Mouse (Mus musculus) left cerebral cortex, postnatal 14 days (tissue): ENCODE results near the gene AU015836. TPM values are rescaled to one million over a fixed set of nuclear protein-coding genes. Genes with fewer than 3 reads are reported as not detected.
"Not testable (repeated sequence)": the region's sequence is repeated elsewhere in the genome, so short reads cannot be mapped to it uniquely, and the experiment has no call there.

Experiments
- DNase-seq, 2 experiments: peaks; one replicate each; pipeline ENCODE4 v3.0.0; 2021 to 2022; ENCODE audit warnings: low spot score in 2 of 2, mixed read lengths in 1 of 2
- intact Hi-C: fragments of 180-260 bp; cut with DNase I; formaldehyde crosslinking; loops from one replicate; pipeline ENCODE4 v1.15.1; 2025
- long read RNA-seq, 2 experiments: library from polyadenylated mRNA; stranded (forward); transcript quantifications; one replicate each; pipeline ENCODE4 v2.0.0; 2021
- total RNA-seq, 2 experiments: library from RNA; stranded (reverse); gene quantifications; 2 replicates each; pipeline ENCODE4 v1.2.3; 2021

Gene AU015836
- total RNA-seq = not detected
- long read RNA-seq, experiment 1 = 0 reads
- long read RNA-seq, experiment 2 = 0 reads

GRCm38 (mm10) chrX:93968444-93968843, at the start of gene AU015836:
Gene AU015836, plus strand, starts transcription at chrX:93968659.
- no peak for DNase-seq
- intact Hi-C loops = no loop called here

GRCm38 (mm10) chrX:93919017-93919416, 49.4 kb upstream of the AU015836 start:
- intact Hi-C loops = no loop called here
- DNase-seq = no peak

- DNase-seq = no peak
- intact Hi-C loops = no loop called here
These were observed 40.1 kb upstream of the AU015836 start for GRCm38 (mm10) chrX:93928379-93928778.

- intact Hi-C loops = no loop called here
- DNase-seq = no peak
These were observed 39.7 kb upstream of the AU015836 start for GRCm38 (mm10) chrX:93928794-93929193.

- intact Hi-C loops = no loop called here
- no peak for DNase-seq
These were observed 36.8 kb upstream of the AU015836 start for GRCm38 (mm10) chrX:93931694-93932093.

GRCm38 (mm10) chrX:93956727-93957126, 11.7 kb upstream of the AU015836 start:
- DNase-seq = peak; percentile 9 to 23
- intact Hi-C loops = loop anchor here (10.0 kb wide), 1 partner anchor 78 kb away; no protein-coding TSS in a partner anchor

- no peak for DNase-seq
- intact Hi-C loops = loop anchor here (10.0 kb wide), 1 partner anchor 76 kb away; no protein-coding TSS in a partner anchor
These were observed 10.0 kb upstream of the AU015836 start for GRCm38 (mm10) chrX:93958502-93958901.

GRCm38 (mm10) chrX:93980341-93980740, 11.9 kb downstream of the AU015836 start:
- no peak for DNase-seq
- intact Hi-C loops = no loop called here

GRCm38 (mm10) chrX:93982193-93982592, 13.7 kb downstream of the AU015836 start:
- intact Hi-C loops = no loop called here
- DNase-seq = no peak

- intact Hi-C loops, DNase-seq: not testable (repeated sequence)
These were observed 16.6 kb downstream of the AU015836 start for GRCm38 (mm10) chrX:93985096-93985495.

GRCm38 (mm10) chrX:94006991-94007390, 38.5 kb downstream of the AU015836 start:
- intact Hi-C loops = no loop called here
- DNase-seq = no peak

- intact Hi-C loops = no loop called here
- no peak for DNase-seq
These were observed 41.0 kb downstream of the AU015836 start for GRCm38 (mm10) chrX:94009442-94009841.

GRCm38 (mm10) chrX:94011656-94012173, 43.3 kb downstream of the AU015836 start:
- intact Hi-C loops = no loop called here

GRCm38 (mm10) chrX:94012479-94013167, 44.2 kb downstream of the AU015836 start:
- intact Hi-C loops = no loop called here
- peak; percentile 6 to 11 for DNase-seq

More at GRCm38 (mm10) chrX:94011656-94012173, 43.3 kb downstream of the AU015836 start:
- DNase-seq = no peak

GRCm38 (mm10) chrX:94016891-94017290, 48.4 kb downstream of the AU015836 start:
- no peak for DNase-seq
- intact Hi-C loops = no loop called here

GRCm38 (mm10) chrX:94022264-94022874, 53.9 kb downstream of the AU015836 start:
- DNase-seq = no peak
- intact Hi-C loops = no loop called here

Other genes with a start within 250 kb of the AU015836 start
- 10 to 100 TPM; 34.0 to 34.6 TPM for gene Pdk3, start 136.5 kb upstream of the AU015836 start, total RNA-seq
- gene Zfx, start 155.0 kb downstream of the AU015836 start, total RNA-seq = 10 to 100 TPM; 28.2 to 28.7 TPM
- gene Eif2s3x, start 244.2 kb downstream of the AU015836 start, total RNA-seq = 100 to 1,000 TPM in 1 of 2 experiments, 10 to 100 TPM in 1; 99.0 to 155 TPM